Mouse (Mus musculus) heart, embryonic 11.5 days (tissue): ENCODE measurements around the gene Rps6ka6. TPM values are rescaled to one million over a fixed set of nuclear protein-coding genes. Genes with fewer than 3 reads are reported as not detected.

Source experiments
- ATAC-seq: fragments of 200-750 bp; cut with Nextera tagmentation; replicated peaks from 2 replicates; pipeline ENCODE4 v1.8.0; 2017; ENCODE audit warnings: moderate library complexity; ENCODE audit not compliant: insufficient number of reproducible peaks, low FRiP score, low TSS enrichment
- H3K27ac ChIP-seq: fragments of 300-500 bp; sonication (generic); 2 replicates; pipeline ENCODE4 v1.5.1; 2014; ENCODE audit warnings: mild to moderate bottlenecking, low read depth, low read length
- H3K27me3 ChIP-seq: fragments of 300-500 bp; sonication (generic); 2 replicates; pipeline ENCODE4 v1.6.1; 2014; ENCODE audit warnings: mild to moderate bottlenecking, low read length, mixed read lengths; ENCODE audit not compliant: control insufficient read depth, insufficient read depth
- H3K36me3 ChIP-seq: fragments of 300-500 bp; sonication (generic); 2 replicates; pipeline ENCODE4 v1.6.1; 2014; ENCODE audit warnings: mild to moderate bottlenecking, low read length, moderate library complexity, mixed read lengths; ENCODE audit not compliant: control insufficient read depth, insufficient read depth
- H3K4me1 ChIP-seq: fragments of 300-500 bp; sonication (generic); 2 replicates; pipeline ENCODE4 v1.6.1; 2014; ENCODE audit warnings: low read length; ENCODE audit not compliant: control insufficient read depth, insufficient read depth
- H3K4me2 ChIP-seq: fragments of 300-500 bp; sonication (generic); 2 replicates; pipeline ENCODE4 v1.6.1; 2014; ENCODE audit warnings: mild to moderate bottlenecking, moderate library complexity
- H3K4me3 ChIP-seq: fragments of 300-500 bp; sonication (generic); 2 replicates; pipeline ENCODE4 v1.5.1; 2014; ENCODE audit warnings: low read depth, low read length
- H3K9ac ChIP-seq: fragments of 300-500 bp; sonication (generic); 2 replicates; pipeline ENCODE4 v1.6.1; 2014; ENCODE audit warnings: mild to moderate bottlenecking, low read depth, low read length, moderate library complexity
- H3K9me3 ChIP-seq: fragments of 300-500 bp; sonication (generic); replicated peaks from 2 replicates; pipeline ENCODE4 v1.6.1; 2016; ENCODE audit warnings: low read length; ENCODE audit not compliant: control insufficient read depth
- WGBS: fragments of 180-500 bp; shearing (Covaris S2); extraction: QIAGEN DNeasy Blood & Tissue Kit; methylation state at CpG from one replicate; pipeline ENCODE4 v1.1.7; 2014; ENCODE audit not compliant: insufficient replicate concordance; 5-methylcytosine and 5-hydroxymethylcytosine counted together
- polyA plus RNA-seq: library from polyadenylated mRNA; unstranded; fragments of >200 nt; fragmentation: Nextera tagmentation; extraction: Ambion mirVana; gene quantifications from 2 replicates; pipeline ENCODE4 v1.2.1, GENCODE M21; 2014

Rps6ka6 gene
- polyA plus RNA-seq, 1 experiment from 2014 or later, result 20.1 TPM

- Histone ChIP-seq H3K9ac (no peak overlapping the region), H3K4me1 (no peaks in the 10 kb centered on the region), H3K9me3 (no peaks in the 10 kb centered on the region), H3K27ac (no peak overlapping the region), H3K27me3 (no peaks in the 10 kb centered on the region), H3K36me3 (no peaks in the 10 kb centered on the region), H3K4me2 (no peak overlapping the region), H3K4me3 (no peak overlapping the region)
- ATAC-seq, result no peak
- 87% methylated on average over 4 of the region's 4 CpGs for WGBS
Observed at GRCm38 (mm10) chrX:111414775-111415174, 123.0 kb downstream of the Rps6ka6 start.

- no peak overlapping the region for H3K4me3 ChIP-seq
- no peaks in the 10 kb centered on the region for H3K36me3 ChIP-seq
- ATAC-seq, result no peak
- H3K9ac ChIP-seq, result no peak overlapping the region
- no peaks in the 10 kb centered on the region for H3K4me1 ChIP-seq
- WGBS, result 85% methylated on average over 2 of the region's 2 CpGs
- no peaks in the 10 kb centered on the region for H3K9me3 ChIP-seq
- no peak overlapping the region for H3K4me2 ChIP-seq
- no peak overlapping the region for H3K27ac ChIP-seq
- H3K27me3 ChIP-seq, result no peaks in the 10 kb centered on the region
Observed at GRCm38 (mm10) chrX:111404816-111405215, 132.9 kb downstream of the Rps6ka6 start.

GRCm38 (mm10) chrX:111377020-111377419 is 160.7 kb downstream of the Rps6ka6 start:
- Histone ChIP-seq H3K36me3 (no peaks in the 10 kb centered on the region), H3K27me3 (no peaks in the 10 kb centered on the region), H3K4me1 (no peaks in the 10 kb centered on the region), H3K9ac (no peak overlapping the region), H3K4me3 (no peak overlapping the region), H3K27ac (no peak overlapping the region), H3K9me3 (no peaks in the 10 kb centered on the region), H3K4me2 (no peak overlapping the region)
- ATAC-seq, result no peak
- WGBS, result 68% methylated on average over 5 of the region's 5 CpGs

GRCm38 (mm10) chrX:111374177-111374576 is 163.6 kb downstream of the Rps6ka6 start:
- WGBS, result 29% methylated on average over 1 of the region's 1 CpGs
- Histone ChIP-seq H3K27me3 (no peaks in the 10 kb centered on the region), H3K9me3 (no peaks in the 10 kb centered on the region), H3K4me2 (no peak overlapping the region), H3K9ac (no peak overlapping the region), H3K27ac (no peak overlapping the region), H3K36me3 (no peaks in the 10 kb centered on the region), H3K4me3 (no peak overlapping the region), H3K4me1 (no peaks in the 10 kb centered on the region)
- ATAC-seq, result no peak

Other genes starting within 250 kb of the Rps6ka6 start
- 1.1 and 1.4 TPM in 2 replicates for gene Hdx, start 159.1 kb upstream of the Rps6ka6 start, polyA plus RNA-seq